Mouse (Mus musculus) lung, embryonic 14.5 days (tissue): Measurements from ENCODE around the gene Naip6. TPM values are rescaled to one million over a fixed set of nuclear protein-coding genes. Genes with fewer than 3 reads are reported as not detected.
"Not testable (repeated sequence)": the region's sequence is repeated elsewhere in the genome, so short reads cannot be mapped to it uniquely, and the experiment has no call there.

Experiments used
- ATAC-seq: fragments of 200-750 bp; cut with Nextera tagmentation; 2 replicates; pipeline ENCODE4 v1.8.0; 2017; ENCODE audit warnings: mild to moderate bottlenecking, moderate TSS enrichment, moderate library complexity; ENCODE audit not compliant: insufficient read depth
- DNase-seq: peaks from one replicate; pipeline ENCODE4 v3.0.0-alpha.2; 2015
- H3K27ac ChIP-seq: fragments of 300-500 bp; sonication (generic); 2 replicates; pipeline ENCODE4 v1.5.1; 2014; ENCODE audit warnings: low read depth, mild to moderate bottlenecking, moderate library complexity
- H3K27me3 ChIP-seq: fragments of 300-500 bp; sonication (generic); 2 replicates; pipeline ENCODE4 v1.6.1; 2014; ENCODE audit warnings: low read length, control low read depth; ENCODE audit not compliant: insufficient read depth
- H3K36me3 ChIP-seq: fragments of 300-500 bp; sonication (generic); 2 replicates; pipeline ENCODE4 v1.6.1; 2014; ENCODE audit warnings: control low read depth; ENCODE audit not compliant: insufficient read depth
- H3K4me1 ChIP-seq: fragments of 300-500 bp; sonication (generic); 2 replicates; pipeline ENCODE4 v1.6.1; 2014; ENCODE audit warnings: antibody characterized with exemption, control low read depth; ENCODE audit not compliant: insufficient read depth
- H3K4me2 ChIP-seq: fragments of 300-500 bp; sonication (generic); 2 replicates; pipeline ENCODE4 v1.6.1; 2014; ENCODE audit warnings: mild to moderate bottlenecking
- H3K4me3 ChIP-seq: fragments of 300-500 bp; sonication (generic); 2 replicates; pipeline ENCODE4 v1.5.1; 2014; ENCODE audit warnings: low read depth, low read length
- H3K9ac ChIP-seq: fragments of 300-500 bp; sonication (generic); 2 replicates; pipeline ENCODE4 v1.6.1; 2014
- H3K9me3 ChIP-seq: fragments of 300-500 bp; sonication (generic); 2 replicates; pipeline ENCODE4 v1.6.1; 2016; ENCODE audit warnings: low read depth, low read length, control low read depth
- CTCF ChIP-seq: IDR thresholded peaks from 2 replicates; pipeline ENCODE4 v1.5.1; 2016; ENCODE audit warnings: antibody characterized with exemption, low read depth
- WGBS: fragments of 180-500 bp; shearing (Covaris S2); extraction: QIAGEN DNeasy Blood & Tissue Kit; methylation state at CpG from one replicate; pipeline ENCODE4 v1.1.7; 2014; 5-methylcytosine and 5-hydroxymethylcytosine counted together
- polyA plus RNA-seq: library from polyadenylated mRNA; unstranded; fragments of >200 nt; fragmentation: Nextera tagmentation; extraction: Ambion mirVana; gene quantifications from 2 replicates; pipeline ENCODE4 v1.2.1, GENCODE M21; 2014

Naip6 gene
- polyA plus RNA-seq, 1 experiment from 2014 or later, result 0.18 TPM

GRCm38 (mm10) chr13:100284611-100285010, 32.9 kb downstream of the Naip6 start:
- TF ChIP-seq CTCF, result no peak
- WGBS, result 86% methylated on average over 1 of the region's 1 CpGs
- H3K27ac ChIP-seq, result no peak overlapping the region
- no peaks in the 10 kb centered on the region for H3K27me3 ChIP-seq
- no peak overlapping the region for H3K4me3 ChIP-seq
- no peaks in the 10 kb centered on the region for H3K36me3 ChIP-seq
- H3K9me3 ChIP-seq, result no peaks in the 10 kb centered on the region
- no peak overlapping the region for H3K4me2 ChIP-seq
- no peaks in the 10 kb centered on the region for H3K4me1 ChIP-seq
- no peak for DNase-seq
- no peak overlapping the region for H3K9ac ChIP-seq
- ATAC-seq, result no peak

- no CpG with 5 or more reads among the region's 1 CpGs for WGBS
- not testable (repeated sequence) for H3K4me3 ChIP-seq, DNase-seq, H3K27ac ChIP-seq, H3K36me3 ChIP-seq, H3K9ac ChIP-seq, H3K4me1 ChIP-seq, H3K4me2 ChIP-seq, ATAC-seq, H3K27me3 ChIP-seq, H3K9me3 ChIP-seq
These were observed 45.9 kb downstream of the Naip6 start for GRCm38 (mm10) chr13:100271474-100272132.

GRCm38 (mm10) chr13:100256996-100257395, 60.5 kb downstream of the Naip6 start:
- not testable (repeated sequence) for H3K9ac ChIP-seq, ATAC-seq, H3K4me1 ChIP-seq, H3K4me2 ChIP-seq, H3K36me3 ChIP-seq, H3K9me3 ChIP-seq, H3K27ac ChIP-seq, DNase-seq, H3K4me3 ChIP-seq, H3K27me3 ChIP-seq
- 28% methylated on average over 2 of the region's 2 CpGs for WGBS

- not testable (repeated sequence) for H3K27me3 ChIP-seq, H3K9ac ChIP-seq, H3K27ac ChIP-seq, ATAC-seq, H3K4me3 ChIP-seq, H3K4me1 ChIP-seq, DNase-seq, H3K4me2 ChIP-seq, H3K36me3 ChIP-seq, H3K9me3 ChIP-seq
- WGBS, result 70% methylated on average over 5 of the region's 6 CpGs
These were observed 61.5 kb downstream of the Naip6 start for GRCm38 (mm10) chr13:100255925-100256324.

GRCm38 (mm10) chr13:100251897-100252296, 65.6 kb downstream of the Naip6 start:
- H3K4me1 ChIP-seq, H3K9me3 ChIP-seq, DNase-seq, H3K27ac ChIP-seq, H3K27me3 ChIP-seq, H3K9ac ChIP-seq, H3K4me3 ChIP-seq, H3K36me3 ChIP-seq, ATAC-seq, H3K4me2 ChIP-seq: not testable (repeated sequence)
- 87% methylated on average over 2 of the region's 2 CpGs for WGBS

GRCm38 (mm10) chr13:100246896-100247519, 70.5 kb downstream of the Naip6 start:
- H3K4me3 ChIP-seq, H3K27ac ChIP-seq, H3K9ac ChIP-seq, H3K36me3 ChIP-seq, ATAC-seq, H3K27me3 ChIP-seq, H3K4me1 ChIP-seq, H3K4me2 ChIP-seq, DNase-seq, H3K9me3 ChIP-seq: not testable (repeated sequence)
- WGBS, result 57% methylated on average over 5 of the region's 5 CpGs

GRCm38 (mm10) chr13:100246223-100246622, 71.3 kb downstream of the Naip6 start, which contains the start of gene Naip5:
Gene Naip5 (minus strand): TSS chr13:100246323.
- not testable (repeated sequence) for H3K27ac ChIP-seq, H3K9me3 ChIP-seq, H3K4me2 ChIP-seq, H3K4me1 ChIP-seq, H3K4me3 ChIP-seq, ATAC-seq, H3K9ac ChIP-seq, H3K27me3 ChIP-seq, DNase-seq, H3K36me3 ChIP-seq
- WGBS, result 70% methylated on average over 4 of the region's 4 CpGs
